Mouse (Mus musculus): ENCODE measurements at regions not wholly inside any gene's neighbourhood (a gene's known extent, or its start where the extent isn't known, plus 50 kb on each side); places are given as distances from the start of the nearest gene placed in this dataset.

DNA sequence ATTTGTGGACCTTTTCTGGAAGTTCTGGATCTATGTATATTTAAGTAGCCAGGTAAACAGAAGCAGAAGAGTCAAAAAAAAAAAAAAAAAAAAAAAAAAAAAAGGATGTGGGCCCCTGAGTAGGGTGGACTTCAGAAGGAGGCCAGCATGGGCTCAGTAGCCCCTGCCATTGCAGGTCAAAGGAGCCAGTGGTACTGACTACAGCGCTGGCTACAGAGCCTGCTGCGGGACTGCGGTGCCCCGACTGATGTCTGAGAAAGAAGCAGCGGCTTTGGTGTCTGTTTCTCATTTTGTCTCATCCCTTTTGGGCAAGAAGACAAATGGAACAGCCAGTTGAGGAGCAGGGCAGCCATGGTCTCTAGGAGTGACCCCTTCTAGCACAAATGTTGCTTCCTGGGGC is 134.9 kb downstream of the Gm4791 start:
- no peak for DNase-seq

DNA sequence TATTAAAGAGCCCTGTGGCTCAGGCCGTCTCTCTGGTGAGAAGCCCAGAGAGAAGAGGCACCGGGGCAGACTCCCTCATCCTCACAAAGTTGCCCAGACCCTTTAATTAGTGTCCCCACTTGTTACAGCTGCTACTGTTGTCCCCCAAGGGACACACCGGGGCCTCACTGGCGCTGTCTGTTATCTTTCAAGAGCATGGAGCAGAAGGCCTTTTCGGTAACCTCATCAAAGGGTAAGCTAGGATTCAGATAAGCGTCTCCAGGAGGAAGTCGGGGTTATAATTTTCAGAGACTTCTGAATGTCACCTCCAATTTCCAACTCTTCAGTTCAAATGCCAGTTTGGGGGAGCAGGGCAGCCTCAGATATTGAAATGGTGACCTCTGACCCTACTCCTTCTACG is 135.3 kb downstream of the Gm4791 start:
- no peak for DNase-seq

DNA sequence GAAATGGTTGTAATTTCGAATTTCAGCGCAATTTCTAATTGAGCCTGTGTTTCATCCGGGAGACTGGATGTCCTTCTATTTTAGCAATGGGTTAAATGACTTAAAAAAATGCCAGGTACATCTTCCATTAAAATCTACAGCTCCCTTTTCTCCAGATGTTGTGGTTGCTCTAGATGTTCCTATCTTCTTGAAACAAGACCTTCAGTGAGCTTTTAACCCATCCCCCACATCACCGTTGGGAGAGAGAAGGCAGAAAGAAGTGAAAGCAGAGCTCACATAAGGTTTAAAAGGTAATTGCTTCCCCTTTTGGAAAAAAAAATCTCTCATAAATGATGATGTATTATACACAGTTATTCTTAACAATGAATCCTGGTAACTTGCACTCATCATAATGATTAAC is 135.9 kb downstream of the Gm4791 start:
- DNase-seq, result no peak

DNA sequence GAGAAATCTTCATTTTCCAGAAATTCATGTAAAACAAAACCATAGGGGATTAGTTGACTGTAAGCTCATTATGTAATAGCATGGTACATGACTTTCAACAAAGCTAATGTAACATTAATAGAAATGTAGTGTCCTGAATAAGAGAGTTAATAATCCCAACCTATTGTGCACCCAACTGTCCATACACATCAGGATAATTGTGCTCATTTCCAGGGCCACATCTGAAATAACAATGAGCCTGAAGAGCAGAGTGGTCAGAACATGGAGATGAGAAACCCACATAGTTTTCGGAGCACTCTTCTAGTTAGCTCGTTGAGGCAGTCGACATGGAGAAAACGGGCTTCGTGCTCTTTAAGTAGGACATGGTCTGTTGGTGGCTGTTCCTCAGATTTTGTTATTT is 138.1 kb downstream of the Gm4791 start:
- no peak for DNase-seq

DNA sequence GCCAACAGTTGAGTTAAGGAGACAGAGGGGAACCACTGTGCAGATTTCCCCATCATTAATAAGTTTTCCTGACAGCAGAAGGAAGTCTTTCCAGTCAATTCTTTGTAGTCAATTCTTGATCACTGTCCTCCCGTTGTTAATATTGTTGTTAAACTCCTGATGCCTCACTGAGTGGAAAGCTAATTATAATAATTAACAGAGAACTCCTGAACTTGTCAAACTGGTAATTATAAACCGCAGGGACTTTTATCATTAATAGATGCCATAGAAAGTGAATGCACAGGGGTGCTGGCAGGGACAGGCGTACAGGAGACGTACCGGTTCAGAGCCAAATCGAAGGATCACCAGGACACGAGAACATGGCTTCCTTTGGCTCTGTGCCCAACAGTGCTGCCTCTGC is 154.9 kb downstream of the Gm4791 start:
- no peak for DNase-seq

DNA sequence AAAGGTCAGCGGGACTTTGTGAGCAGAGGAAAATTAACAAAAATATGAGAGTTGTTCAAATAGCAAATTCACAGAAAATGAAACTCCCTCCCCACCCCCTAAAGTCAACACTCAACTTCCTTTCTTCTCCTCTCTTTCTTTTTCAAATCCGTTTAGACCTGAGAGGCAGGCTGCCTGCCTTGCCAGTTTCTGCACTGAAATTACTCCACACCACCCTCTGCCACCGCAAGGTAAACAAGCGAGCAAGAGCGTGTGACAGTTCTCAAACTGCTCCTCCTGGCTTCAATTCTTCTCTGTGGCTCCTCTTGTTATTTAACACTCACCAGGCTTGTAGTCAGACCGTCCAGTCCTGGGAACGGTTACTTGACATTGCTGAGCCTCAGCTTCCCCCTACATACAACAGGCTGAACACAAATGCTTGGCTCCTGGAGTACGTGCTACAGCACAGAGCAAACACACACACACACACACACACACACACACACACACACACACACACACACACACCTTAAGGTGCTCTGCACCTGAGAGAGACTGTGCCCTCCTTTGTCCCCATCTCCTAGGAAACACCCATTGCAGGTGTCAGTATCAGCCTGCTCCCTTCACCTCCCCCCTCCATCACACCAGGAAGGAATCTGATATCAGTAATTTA is 167.1 kb downstream of the Gm4791 start:
- DNase-seq, result no peak

DNA sequence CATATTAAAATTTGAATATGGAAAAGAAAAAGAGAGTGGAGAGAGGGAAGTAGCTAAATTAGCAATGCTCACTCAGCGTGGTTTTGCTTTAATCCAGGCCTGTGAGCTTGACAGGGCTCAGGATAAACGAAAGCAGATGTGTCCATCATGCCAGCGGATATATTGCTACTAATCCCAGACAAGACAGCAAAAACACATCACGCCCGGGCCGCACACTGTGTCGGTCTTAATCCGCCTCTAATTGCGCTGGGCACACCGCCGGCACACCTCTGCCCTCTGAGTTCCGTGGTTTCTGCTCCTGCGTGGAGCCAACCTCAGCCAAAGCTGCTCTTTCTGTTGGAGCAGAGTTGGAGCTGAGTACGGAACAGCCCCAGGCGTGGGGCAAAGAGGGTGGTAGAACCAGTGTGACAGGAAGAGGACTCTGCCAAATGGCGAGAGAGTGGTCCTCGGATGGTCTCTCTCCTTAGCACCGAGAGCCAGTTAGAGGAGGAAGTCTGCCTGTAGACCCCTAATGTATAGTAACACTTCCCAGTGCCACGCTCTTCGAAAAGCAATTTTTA is 169.2 kb downstream of the Gm4791 start:
- DNase-seq, result no peak

DNA sequence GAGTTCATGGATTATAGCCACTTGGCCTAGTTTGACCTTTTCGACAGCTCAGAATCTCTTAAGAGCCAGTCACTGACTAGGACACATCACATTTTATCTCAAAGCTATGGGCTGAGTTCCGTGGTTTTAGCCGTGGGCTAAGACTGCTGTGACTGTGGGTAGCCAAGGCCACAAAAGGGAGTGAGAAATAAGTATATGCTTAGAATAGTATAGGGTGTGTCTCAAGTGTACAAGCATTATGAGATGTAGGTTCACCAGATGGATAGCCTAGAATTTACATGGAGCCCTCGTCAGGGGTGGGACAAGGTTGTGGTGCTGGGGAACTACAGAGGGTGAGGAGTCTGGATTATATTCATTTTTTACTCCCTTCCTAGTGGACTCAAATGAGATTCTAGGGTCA is 177.5 kb downstream of the Gm4791 start:
- DNase-seq, result no peak

DNA sequence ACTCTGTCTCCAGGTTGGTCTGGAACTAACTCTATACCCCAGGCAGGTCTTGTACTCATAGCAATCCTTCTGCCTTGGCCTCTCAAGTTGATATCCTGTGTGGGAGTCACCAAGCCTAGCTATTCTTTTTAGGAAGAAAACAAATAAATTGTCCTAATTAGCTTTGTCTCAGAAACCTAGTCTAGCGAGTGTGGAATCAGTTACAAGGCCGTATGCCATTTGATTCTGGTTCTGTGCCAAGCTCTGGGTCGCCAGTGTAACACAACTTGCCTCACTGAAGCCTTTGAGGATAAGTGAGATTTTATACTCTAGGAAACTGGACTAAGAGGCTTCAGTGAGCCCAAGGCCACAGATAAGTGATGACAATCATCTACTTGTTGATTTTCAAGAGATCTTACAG is 219.6 kb downstream of the Gm4791 start:
- no peak for DNase-seq

DNA sequence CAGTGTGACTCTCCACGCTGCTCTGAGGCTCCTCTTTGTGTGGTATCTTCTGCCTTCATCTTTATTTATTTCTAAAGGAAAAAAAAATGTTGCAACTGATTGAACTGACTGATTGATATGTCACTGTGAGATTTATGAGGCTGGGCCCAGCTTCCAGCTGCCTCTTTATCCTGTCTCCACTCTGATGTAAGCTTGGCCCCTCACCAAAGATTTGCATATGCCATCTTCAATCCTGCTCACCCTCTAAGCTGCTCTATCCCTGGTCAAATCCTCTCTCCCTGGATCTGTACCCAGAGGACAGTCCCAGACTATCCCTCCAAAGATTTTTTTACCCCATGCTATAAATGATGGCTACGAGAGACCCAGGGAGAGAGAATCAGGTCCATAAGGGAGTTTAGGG is 225.0 kb downstream of the Gm4791 start:
- DNase-seq, result no peak

DNA sequence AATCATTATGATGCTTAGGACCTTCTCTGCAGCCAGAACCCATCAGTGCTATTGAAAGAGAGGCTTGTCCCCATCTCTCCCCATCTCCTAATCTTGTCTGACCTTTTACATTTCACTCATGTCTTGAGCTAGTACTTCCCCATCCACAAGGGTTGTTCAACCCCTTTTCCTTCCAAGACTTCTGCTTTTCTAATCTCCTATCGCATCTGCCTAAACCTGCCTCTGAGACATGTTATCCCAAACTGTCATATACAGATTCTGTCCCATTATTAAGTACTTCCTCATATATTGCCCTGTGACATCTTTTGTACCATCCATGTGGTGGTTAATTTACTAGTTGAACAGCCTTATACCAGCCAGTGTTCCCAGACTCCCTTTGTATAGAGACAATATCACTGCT is 225.7 kb downstream of the Gm4791 start:
- no peak for DNase-seq

DNA sequence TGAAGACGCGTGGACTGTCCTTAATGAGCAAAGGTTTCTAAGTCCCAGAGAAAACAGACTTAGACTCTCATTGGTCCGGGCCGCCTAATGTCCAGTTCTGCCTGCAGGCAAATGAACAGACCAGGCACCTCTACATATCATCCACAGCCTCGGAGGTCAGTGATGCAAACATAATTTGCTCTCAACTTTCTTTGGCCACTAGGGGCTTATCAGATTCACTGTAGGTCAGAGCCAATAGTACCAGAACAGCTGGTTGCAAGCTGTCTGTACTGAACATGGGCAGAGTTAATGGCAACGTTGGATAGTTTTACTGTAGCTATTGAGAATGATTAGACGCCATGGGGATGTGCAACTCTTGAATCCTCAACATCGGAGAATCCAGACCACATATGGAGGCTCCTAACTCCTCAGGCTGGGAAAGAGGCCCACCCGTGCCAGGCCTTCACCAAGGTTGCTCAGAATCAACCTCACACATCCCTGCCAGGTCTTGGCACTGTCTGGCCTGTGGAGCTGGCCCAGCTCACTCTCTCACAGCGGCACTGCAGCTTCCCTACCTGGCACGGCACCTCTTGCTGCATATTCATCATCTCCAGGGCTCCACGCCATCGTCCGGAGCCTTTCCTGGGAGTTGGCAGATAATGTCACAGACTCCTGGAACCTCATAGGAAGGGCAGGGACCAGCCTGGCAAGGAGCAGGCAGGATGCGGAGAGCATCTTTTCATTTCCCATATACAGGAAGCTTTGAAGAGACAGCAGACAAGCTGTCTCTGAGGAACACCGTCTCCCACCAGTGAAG is 228.1 kb downstream of the Gm4791 start:
- DNase-seq, result no peak

DNA sequence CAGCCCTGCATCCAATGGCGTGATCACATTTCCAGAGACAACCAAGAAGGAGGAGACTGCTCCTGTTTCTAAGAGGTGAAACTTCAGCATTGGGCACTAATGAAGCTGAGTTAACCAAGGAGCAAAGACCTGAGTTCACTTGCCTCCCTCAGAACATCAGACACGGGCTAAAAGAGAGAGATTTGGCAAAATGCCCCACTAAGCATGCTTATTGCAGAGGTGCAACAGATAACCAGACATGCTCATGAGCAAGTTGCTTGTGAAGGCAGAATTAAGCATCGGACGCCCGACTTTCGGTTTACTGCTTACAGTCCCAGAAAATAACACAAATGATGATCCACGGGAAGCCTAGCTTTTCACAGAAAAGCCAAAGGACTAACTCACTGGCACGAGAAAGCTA is 228.8 kb downstream of the Gm4791 start:
- DNase-seq, result no peak

DNA sequence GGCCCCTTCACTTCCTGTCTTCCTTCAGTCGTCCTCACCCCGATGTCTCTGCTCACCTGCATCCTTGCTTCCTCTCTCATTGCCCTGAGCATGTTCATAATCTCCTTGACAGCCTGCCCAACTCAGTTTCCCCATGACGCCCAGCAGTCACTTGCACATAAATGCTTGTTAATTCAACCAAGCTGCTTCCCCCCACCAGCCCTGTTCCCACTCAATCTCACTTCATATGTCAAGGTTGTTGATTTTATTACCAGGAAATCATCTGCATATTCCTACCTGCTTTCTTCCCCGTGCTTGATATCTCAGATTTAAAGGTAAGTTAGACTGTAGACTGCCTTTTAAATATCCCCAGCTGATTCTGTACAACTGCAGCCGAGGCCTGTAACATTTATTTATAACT is 230.2 kb downstream of the Gm4791 start:
- DNase-seq, result no peak

DNA sequence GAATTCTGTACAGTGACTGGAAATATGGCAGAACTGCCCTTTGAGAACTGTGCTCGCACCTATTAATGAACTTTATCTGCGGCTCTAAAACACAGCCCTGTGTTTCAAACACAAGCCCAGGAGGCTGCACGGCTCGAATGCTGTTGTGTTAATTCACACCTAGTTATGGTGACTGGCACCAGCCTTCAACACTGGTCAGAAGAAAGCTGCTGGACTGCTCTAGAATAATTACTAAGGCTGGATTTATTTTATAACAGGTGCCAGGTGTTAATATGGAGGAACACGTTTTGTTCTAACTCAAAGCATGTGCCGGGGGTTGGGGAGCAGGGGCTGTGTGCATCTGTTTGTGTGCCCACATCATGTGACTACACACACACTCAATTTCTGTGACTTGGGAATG is 230.8 kb downstream of the Gm4791 start:
- no peak for DNase-seq

DNA sequence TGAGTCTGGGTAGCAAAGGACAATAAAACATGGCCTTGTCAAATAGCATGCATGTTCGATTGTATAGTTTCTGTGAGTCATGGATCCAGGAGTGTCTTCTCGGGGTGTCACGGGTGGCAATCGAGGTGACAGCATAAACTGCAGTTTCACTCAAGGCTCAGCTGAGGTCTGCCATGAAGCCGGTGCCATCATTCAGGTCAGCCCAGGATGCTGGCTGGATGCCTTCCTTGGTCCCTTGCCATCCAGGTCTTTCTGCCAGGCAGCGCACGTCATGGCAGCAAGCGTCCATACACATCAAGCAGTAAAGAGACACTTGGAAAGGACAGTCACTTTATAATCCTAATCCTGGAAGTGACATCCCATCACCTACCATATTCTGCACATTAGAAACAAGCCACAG is 242.4 kb downstream of the Gm4791 start:
- DNase-seq, result no peak

DNA sequence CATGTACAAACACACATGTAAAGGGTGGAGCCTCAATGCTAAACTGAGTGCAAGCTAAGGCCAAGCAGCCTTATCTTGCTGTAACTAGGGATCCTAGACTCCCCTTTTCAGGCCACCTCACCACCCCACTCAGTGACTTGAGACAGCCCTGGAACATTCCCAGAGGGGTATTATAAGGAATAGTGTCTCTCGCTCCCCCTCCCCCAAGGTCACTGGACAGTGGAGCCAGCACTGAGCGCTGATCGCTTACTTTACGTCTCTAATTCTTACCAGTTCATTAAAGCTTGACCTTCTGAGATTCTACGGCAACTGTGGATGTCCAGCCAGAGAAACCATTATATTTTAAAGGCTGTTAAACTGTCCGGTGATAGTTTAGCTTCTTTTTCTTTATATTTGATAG is 243.5 kb downstream of the Gm4791 start:
- DNase-seq, result no peak

DNA sequence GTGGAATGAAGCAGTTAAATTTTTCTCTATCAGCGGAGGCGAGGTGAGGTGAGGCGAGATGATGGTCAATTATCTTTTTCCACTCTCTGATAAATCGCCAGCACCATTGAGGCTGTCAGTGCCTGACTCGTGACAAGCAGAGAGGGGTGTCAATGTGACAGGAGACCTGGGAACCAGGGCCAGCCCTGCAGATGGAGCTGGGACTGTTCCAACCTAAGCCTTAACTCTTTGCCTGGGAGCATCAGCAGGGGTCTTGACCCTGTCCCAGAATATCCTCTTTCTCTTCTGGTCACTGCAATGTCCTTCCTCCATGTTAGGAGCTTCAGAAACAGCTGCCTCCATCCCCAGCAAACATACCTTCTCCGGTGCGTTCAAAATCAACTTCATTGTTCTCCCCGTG is 244.0 kb downstream of the Gm4791 start:
- no peak for DNase-seq

DNA sequence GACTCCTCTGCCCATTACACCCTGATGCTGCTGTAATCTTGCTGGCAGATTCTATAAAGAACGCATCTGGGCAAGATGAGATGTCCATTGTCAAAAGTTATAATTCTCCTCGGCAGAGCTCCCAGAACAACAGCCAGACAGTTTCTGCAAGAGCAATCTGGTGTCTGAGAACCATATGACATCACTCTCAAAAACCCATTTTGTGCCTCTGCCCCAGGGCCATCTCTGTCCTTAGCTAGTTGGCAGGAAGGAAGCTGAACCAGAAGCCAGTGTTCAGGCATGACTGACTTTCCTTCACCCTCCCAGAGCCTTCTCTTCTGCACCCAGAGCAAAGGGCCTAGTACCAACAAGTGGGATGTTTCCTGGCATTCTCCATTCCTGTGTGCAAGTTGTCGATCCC is 250.5 kb downstream of the Gm4791 start:
- no peak for DNase-seq

DNA sequence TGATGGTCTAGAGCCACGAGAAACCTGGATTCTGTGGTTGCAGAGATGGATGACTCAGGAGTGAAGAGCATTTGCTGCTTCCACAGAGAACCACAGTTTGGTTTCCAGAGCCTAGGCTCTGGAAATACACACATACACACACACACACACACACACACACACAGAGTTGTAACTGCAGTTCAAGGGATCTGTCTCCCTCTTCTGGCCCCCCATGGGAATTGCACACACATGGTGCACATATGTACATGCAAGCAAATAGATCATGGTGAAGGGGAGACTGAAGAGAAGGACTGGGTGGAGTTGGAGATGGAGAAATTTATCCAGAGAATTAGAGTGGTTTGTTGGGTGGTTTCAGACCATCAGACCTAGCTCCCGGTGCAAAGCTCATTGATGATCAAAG is 252.6 kb downstream of the Gm4791 start:
- no peak for DNase-seq

DNA sequence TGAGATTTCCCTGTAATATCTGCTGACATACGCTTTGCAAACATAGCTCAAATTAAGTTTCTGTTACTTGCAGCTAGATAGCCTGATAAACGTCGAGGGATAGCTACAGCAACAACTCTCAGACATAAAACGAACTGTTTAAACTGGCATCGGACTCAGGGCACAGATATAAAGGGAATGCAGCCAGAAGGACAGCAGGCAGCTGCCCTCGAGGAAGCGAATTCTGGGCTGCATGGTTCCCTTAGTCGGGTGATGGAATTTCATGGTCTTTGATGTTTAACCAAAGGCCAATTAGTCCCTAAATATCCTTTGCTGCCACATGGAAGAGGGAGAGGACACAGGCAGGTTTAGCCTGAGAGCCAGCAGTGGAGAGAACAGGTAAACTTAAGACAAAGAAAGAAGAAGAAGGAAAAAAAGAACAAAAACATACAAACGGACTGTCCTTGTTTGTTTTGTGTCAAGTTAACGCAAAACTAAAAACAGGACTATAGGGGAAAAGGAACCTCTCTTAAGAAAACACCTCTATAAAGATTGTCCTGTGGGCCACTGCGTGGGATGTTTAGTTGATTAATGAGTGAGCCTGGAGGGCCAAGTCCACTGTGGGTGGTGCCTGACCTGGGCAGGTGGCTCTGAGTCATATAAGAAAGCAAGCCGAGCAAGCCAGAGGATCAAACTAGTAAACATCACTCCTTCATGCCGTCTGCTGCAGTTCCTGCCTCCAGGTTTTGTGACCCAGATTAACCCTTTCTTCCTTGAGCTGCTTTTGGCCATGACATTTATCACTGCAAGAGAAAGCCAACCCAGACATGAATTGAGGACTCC is 255.5 kb downstream of the Gm4791 start:
- DNase-seq, result no peak

DNA sequence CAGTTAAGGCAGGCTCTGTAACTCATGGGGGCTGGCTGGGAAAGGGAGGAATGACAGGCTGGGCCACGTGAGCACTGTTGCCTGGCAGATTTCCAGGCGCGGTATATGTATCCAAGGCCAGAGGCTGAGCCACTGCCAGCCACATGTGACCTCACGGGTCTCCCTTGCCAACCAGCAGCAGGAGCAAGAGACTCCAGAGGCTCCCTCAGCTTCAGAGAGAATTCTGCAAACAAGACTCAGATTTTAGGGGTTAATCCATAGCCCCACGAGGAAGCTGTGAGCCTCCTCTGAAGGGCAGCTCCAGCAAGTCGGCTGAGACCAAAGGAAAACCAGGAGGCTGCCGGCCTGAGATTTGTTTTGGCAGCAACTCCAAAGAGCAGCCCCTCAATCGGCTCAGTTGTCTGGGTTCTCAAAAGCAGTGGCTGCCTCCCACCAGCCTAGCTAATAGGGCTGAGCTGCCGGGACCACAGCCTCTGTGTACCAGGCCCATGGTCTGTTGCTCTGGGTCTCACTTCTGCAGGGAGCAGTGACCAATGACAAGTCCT is 264.0 kb upstream of the Cadm1 start:
- peak; percentile 9 for DNase-seq
